Mouse (Mus musculus): Measurements from ENCODE around the gene Vcpkmt.

DNA sequence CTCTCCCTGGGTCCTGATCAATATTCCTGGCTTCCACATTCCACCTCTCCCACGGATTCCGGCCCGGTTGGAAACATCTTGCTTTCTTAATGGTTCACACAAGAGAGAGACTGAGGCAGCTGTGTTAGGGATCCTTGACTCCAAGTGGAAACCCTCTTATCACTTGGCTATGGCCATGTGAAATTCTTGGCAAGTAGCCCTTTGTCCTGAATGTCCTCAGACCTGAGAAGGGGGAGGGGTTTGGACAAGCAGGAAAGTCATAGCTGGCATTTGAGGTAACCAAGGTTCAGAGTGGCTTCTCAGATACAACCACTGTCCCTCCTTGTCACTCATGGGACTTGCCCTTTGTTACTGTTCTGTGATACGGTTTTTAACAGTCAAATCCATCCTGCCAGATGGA is 50.7 kb downstream of the Vcpkmt start:
- TF ChIP-seq CTCF (IDR thresholded peaks at IDR 0.05) (no peak), EP300 (IDR thresholded peaks at IDR 0.05) (no peak)

Data from lung, postnatal 0 days (tissue).